Mouse (Mus musculus) liver, embryonic 14.5 days (tissue): Measurements from ENCODE around the gene Zbtb41.

ENCODE experiments used
- CTCF ChIP-seq: IDR thresholded peaks from 2 replicates; pipeline ENCODE4 v1.5.1; 2016; ENCODE audit warnings: antibody characterized with exemption, low read depth, control low read depth
- EP300 ChIP-seq: IDR thresholded peaks from 2 replicates; pipeline ENCODE4 v1.6.1; 2016; ENCODE audit warnings: antibody characterized with exemption, low read depth

GRCm38 (mm10) chr1:139379621-139379984 lies 42.5 kb upstream of the Zbtb41 start:
- TF ChIP-seq CTCF (no peak), EP300 (no peak)
